Mouse (Mus musculus) forebrain, embryonic 14.5 days (tissue): Measurements from ENCODE around the gene Ugt1a8. TPM values are rescaled to one million over a fixed set of nuclear protein-coding genes. Genes with fewer than 3 reads are reported as not detected.
"Not testable (repeated sequence)": the region's sequence is repeated elsewhere in the genome, so short reads cannot be mapped to it uniquely, and the experiment has no call there.

Experiments used
- ATAC-seq: fragments of 200-750 bp; cut with Nextera tagmentation; 2 replicates; pipeline ENCODE4 v1.8.0; 2017; ENCODE audit warnings: mild to moderate bottlenecking, moderate library complexity
- DNase-seq: peaks from one replicate; pipeline ENCODE4 v3.0.0-alpha.2; 2015; ENCODE audit warnings: low spot score
- H3K27ac ChIP-seq: fragments of 300-500 bp; sonication (generic); 2 replicates; pipeline ENCODE4 v1.5.1; 2014; ENCODE audit warnings: low read depth, mild to moderate bottlenecking, control low read depth, low read length, moderate library complexity
- H3K27me3 ChIP-seq: fragments of 300-500 bp; sonication (generic); replicated peaks from 2 replicates; pipeline ENCODE4 v1.6.1; 2014; ENCODE audit warnings: low read length, control low read depth, mixed read lengths; ENCODE audit not compliant: control insufficient read depth, insufficient read depth
- H3K36me3 ChIP-seq: fragments of 300-500 bp; sonication (generic); 2 replicates; pipeline ENCODE4 v1.6.1; 2014; ENCODE audit warnings: low read length, control low read depth; ENCODE audit not compliant: control insufficient read depth, insufficient read depth
- H3K4me1 ChIP-seq: fragments of 300-500 bp; sonication (generic); 2 replicates; pipeline ENCODE4 v1.6.1; 2014; ENCODE audit warnings: antibody characterized with exemption, low read length, control low read depth; ENCODE audit not compliant: control insufficient read depth, insufficient read depth
- H3K4me2 ChIP-seq: fragments of 300-500 bp; sonication (generic); 2 replicates; pipeline ENCODE4 v1.6.1; 2014; ENCODE audit warnings: mild to moderate bottlenecking, control low read depth, low read length
- H3K4me3 ChIP-seq: fragments of 300-500 bp; sonication (generic); 2 replicates; pipeline ENCODE4 v1.5.1; 2014; ENCODE audit warnings: low read depth, low read length, control low read depth
- H3K9ac ChIP-seq: fragments of 300-500 bp; sonication (generic); 2 replicates; pipeline ENCODE4 v1.6.1; 2014; ENCODE audit warnings: mild to moderate bottlenecking, low read length, control low read depth, moderate library complexity
- H3K9me3 ChIP-seq: fragments of 300-500 bp; sonication (generic); replicated peaks from 2 replicates; pipeline ENCODE4 v1.6.1; 2016; ENCODE audit warnings: low read length, control low read depth, mixed read lengths; ENCODE audit not compliant: control insufficient read depth
- WGBS: fragments of 180-500 bp; shearing (Covaris S2); extraction: QIAGEN DNeasy Blood & Tissue Kit; methylation state at CpG from one replicate; pipeline ENCODE4 v1.1.7; 2014; 5-methylcytosine and 5-hydroxymethylcytosine counted together
- polyA plus RNA-seq: library from polyadenylated mRNA; unstranded; fragments of >200 nt; fragmentation: Nextera tagmentation; extraction: Ambion mirVana; gene quantifications from 2 replicates; pipeline ENCODE4 v1.2.1, GENCODE M21; 2014

Gene Ugt1a8
- polyA plus RNA-seq, 1 experiment from 2014 or later, result not detected

DNA sequence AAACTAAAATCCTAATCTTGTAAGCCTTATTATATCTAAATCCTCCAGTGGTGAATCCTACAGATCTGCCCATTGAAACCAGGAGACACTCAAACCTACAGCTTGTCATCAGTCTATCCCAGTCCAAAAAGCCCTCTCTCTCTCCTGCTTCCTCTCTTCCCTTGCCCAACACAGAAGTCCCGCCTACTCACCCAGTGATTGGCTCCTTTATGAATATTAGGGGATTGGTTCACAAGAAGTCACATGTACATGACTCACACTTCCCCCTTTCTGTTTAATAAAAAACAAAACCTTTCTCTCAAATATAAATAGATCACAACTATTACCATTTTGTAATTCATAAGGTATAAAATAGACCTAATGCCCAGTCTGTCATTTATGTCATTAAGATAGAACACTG, 10.5 kb upstream of the Ugt1a8 start:
- H3K9ac ChIP-seq, result no peak overlapping the region
- WGBS, result 100% methylated on average over 1 of the region's 1 CpGs
- H3K4me3 ChIP-seq, result no peak overlapping the region
- no peaks in the 10 kb centered on the region for H3K36me3 ChIP-seq
- H3K27me3 ChIP-seq, result no peaks in the 10 kb centered on the region
- no peak overlapping the region for H3K27ac ChIP-seq
- H3K4me2 ChIP-seq, result no peak overlapping the region
- DNase-seq (no peak), ATAC-seq (no peak)
- H3K9me3 ChIP-seq, result no peaks in the 10 kb centered on the region
- no peaks in the 10 kb centered on the region for H3K4me1 ChIP-seq

- Histone ChIP-seq H3K27me3 (no peaks in the 10 kb centered on the region), H3K4me1 (no peaks in the 10 kb centered on the region), H3K36me3 (no peaks in the 10 kb centered on the region), H3K4me2 (no peak overlapping the region), H3K4me3 (no peak overlapping the region), H3K9ac (no peak overlapping the region), H3K9me3 (no peaks in the 10 kb centered on the region), H3K27ac (no peak overlapping the region)
- WGBS, result 94% methylated on average over 1 of the region's 1 CpGs
- ATAC-seq (no peak), DNase-seq (no peak)
Measured at GRCm38 (mm10) chr1:88081670-88082069, 5.9 kb upstream of the Ugt1a8 start.

- H3K4me1 ChIP-seq, result no peaks in the 10 kb centered on the region
- no peaks in the 10 kb centered on the region for H3K27me3 ChIP-seq
- H3K9me3 ChIP-seq, result no peaks in the 10 kb centered on the region
- no peak for DNase-seq
- no peak for ATAC-seq
- no peak overlapping the region for H3K4me2 ChIP-seq
- WGBS, result 67% methylated on average over 1 of the region's 1 CpGs
- H3K9ac ChIP-seq, result no peak overlapping the region
- H3K4me3 ChIP-seq, result no peak overlapping the region
- H3K27ac ChIP-seq, result no peak overlapping the region
- H3K36me3 ChIP-seq, result no peaks in the 10 kb centered on the region
Measured at GRCm38 (mm10) chr1:88086125-88086524, 1.5 kb upstream of the Ugt1a8 start.

DNA sequence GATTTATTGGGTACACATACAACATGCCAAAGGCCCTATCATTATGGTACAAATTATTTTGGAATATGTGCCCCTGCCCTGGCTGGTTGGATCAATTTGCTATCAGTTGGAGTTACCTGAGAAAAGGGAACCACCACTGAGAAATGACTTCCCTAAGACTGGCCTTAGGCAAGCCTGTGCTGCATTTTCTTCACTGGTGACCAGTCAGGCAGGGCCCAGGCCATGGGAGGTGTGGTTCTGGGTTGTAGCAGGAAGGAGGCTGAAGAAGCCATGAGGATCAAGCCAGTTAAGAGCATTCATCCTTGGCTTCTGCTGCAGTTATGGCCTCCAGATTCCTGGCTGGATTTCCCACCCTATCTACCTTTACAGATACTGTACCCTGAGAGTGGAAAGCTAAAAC, 4.7 kb downstream of the Ugt1a8 start:
- no peak overlapping the region for H3K4me3 ChIP-seq
- no peaks in the 10 kb centered on the region for H3K4me1 ChIP-seq
- no peaks in the 10 kb centered on the region for H3K27me3 ChIP-seq
- no peak overlapping the region for H3K9ac ChIP-seq
- H3K36me3 ChIP-seq, result no peaks in the 10 kb centered on the region
- no peak for ATAC-seq
- no peak overlapping the region for H3K27ac ChIP-seq
- no peak for DNase-seq
- no peaks in the 10 kb centered on the region for H3K9me3 ChIP-seq
- H3K4me2 ChIP-seq, result no peak overlapping the region

DNA sequence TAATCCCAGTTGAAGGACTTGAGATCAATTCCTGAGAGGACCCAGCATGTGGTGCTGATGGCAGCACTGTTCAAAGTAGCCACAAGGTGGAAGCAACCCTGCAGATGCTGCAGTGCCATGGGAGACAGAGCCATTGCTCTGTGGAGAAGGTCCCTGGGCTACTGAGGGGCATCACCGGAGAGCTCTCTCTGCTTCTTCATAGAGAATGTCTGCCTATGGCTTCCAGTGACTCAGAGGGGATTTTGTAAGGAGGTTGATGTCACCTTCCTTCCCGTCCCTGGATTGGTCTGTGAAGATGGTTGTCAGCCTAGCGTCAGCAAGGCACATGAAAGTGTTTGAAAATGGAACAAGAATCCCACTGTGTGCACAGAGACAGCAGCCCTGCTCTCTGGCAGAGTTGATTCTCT, 6.7 kb downstream of the Ugt1a8 start:
- DNase-seq, H3K4me3 ChIP-seq, H3K4me1 ChIP-seq, H3K4me2 ChIP-seq, H3K36me3 ChIP-seq, H3K27ac ChIP-seq, H3K9me3 ChIP-seq, ATAC-seq, H3K9ac ChIP-seq, H3K27me3 ChIP-seq: not testable (repeated sequence)
- 80% methylated on average over 3 of the region's 3 CpGs for WGBS

- Histone ChIP-seq H3K4me1 (no peaks in the 10 kb centered on the region), H3K36me3 (no peaks in the 10 kb centered on the region), H3K4me3 (no peak within 1 kb of the TSS), H3K27ac (no peak within 1 kb of the TSS), H3K4me2 (no peak within 1 kb of the TSS), H3K9ac (no peak within 1 kb of the TSS), H3K9me3 (no peaks in the 10 kb centered on the region), H3K27me3 (no peaks in the 10 kb centered on the region)
- ATAC-seq, result no peak
- no peak for DNase-seq
- 65% methylated on average over 10 of the region's 10 CpGs for WGBS
Measured at GRCm38 (mm10) chr1:88094941-88095492, 7.4 kb downstream of the Ugt1a8 start, which contains the start of gene Ugt1a7c. Gene Ugt1a7c (plus strand): TSS chr1:88095062.

GRCm38 (mm10) chr1:88098546-88098945, 10.9 kb downstream of the Ugt1a8 start:
- H3K27ac ChIP-seq, ATAC-seq, H3K27me3 ChIP-seq, H3K4me3 ChIP-seq, H3K4me2 ChIP-seq, H3K36me3 ChIP-seq, H3K4me1 ChIP-seq, H3K9me3 ChIP-seq, H3K9ac ChIP-seq, DNase-seq: not testable (repeated sequence)
- WGBS, result 89% methylated on average over 3 of the region's 3 CpGs

DNA sequence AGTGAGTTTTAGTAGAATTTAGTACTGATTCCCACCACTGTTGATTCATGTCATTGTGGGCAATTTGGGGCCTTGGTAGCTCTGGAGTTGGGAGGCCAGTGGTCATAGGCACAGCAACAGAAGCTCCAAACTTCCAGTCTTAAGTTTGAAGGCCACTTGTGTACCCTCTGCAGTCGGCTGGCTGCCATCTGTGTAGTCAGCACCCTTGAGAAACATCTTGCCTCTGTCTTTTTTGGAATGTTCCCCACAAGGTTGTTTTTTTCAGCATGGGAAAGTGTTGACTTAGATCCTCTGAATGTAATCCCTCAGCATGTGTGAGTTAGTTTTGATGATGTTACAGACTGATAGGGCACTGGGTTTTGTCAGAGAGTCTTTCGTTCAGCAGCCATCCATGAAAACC, 12.1 kb downstream of the Ugt1a8 start:
- H3K9me3 ChIP-seq, H3K4me2 ChIP-seq, H3K4me1 ChIP-seq, H3K4me3 ChIP-seq, H3K36me3 ChIP-seq, H3K27me3 ChIP-seq, H3K27ac ChIP-seq, ATAC-seq, DNase-seq, H3K9ac ChIP-seq: not testable (repeated sequence)
- 88% methylated on average over 2 of the region's 2 CpGs for WGBS

GRCm38 (mm10) chr1:88103019-88103418, 15.4 kb downstream of the Ugt1a8 start, which contains the start of gene Ugt1a6b:
Gene Ugt1a6b (plus strand): TSS chr1:88103252.
- not testable (repeated sequence) for H3K9ac ChIP-seq, DNase-seq, H3K27ac ChIP-seq, H3K27me3 ChIP-seq, H3K4me3 ChIP-seq, H3K36me3 ChIP-seq, H3K4me2 ChIP-seq, H3K4me1 ChIP-seq, H3K9me3 ChIP-seq, ATAC-seq
- WGBS, result 65% methylated on average over 3 of the region's 3 CpGs
